Mouse (Mus musculus) neural tube, embryonic 15.5 days (tissue): ENCODE measurements at regions not wholly inside any gene's neighbourhood (a gene's known extent, or its start where the extent isn't known, plus 50 kb on each side); places are given as distances from the start of the nearest gene placed in this dataset.
"Not testable (repeated sequence)": the region's sequence is repeated elsewhere in the genome, so short reads cannot be mapped to it uniquely, and the experiment has no call there.

Source experiments
- ATAC-seq: fragments of 200-750 bp; cut with Nextera tagmentation; 2 replicates; pipeline ENCODE4 v1.8.0; 2017; ENCODE audit warnings: mild to moderate bottlenecking, moderate TSS enrichment, moderate library complexity; ENCODE audit not compliant: low FRiP score
- H3K27ac ChIP-seq: fragments of 300-500 bp; sonication (generic); replicated peaks from 2 replicates; pipeline ENCODE4 v1.5.1; 2015; ENCODE audit warnings: mild to moderate bottlenecking, inconsistent platforms
- H3K27me3 ChIP-seq: fragments of 300-500 bp; sonication (generic); replicated peaks from 2 replicates; pipeline ENCODE4 v1.6.1; 2015; ENCODE audit warnings: inconsistent platforms
- H3K36me3 ChIP-seq: fragments of 300-500 bp; sonication (generic); 2 replicates; pipeline ENCODE4 v1.6.1; 2015; ENCODE audit warnings: inconsistent platforms
- H3K4me1 ChIP-seq: fragments of 300-500 bp; sonication (generic); 2 replicates; pipeline ENCODE4 v1.6.1; 2015; ENCODE audit warnings: inconsistent platforms
- H3K4me2 ChIP-seq: fragments of 300-500 bp; sonication (generic); 2 replicates; pipeline ENCODE4 v1.6.1; 2015; ENCODE audit warnings: inconsistent platforms, mild to moderate bottlenecking, moderate library complexity
- H3K4me3 ChIP-seq: fragments of 300-500 bp; sonication (generic); replicated peaks from 2 replicates; pipeline ENCODE4 v1.5.1; 2015; ENCODE audit warnings: mild to moderate bottlenecking, inconsistent platforms
- H3K9ac ChIP-seq: fragments of 300-500 bp; sonication (generic); replicated peaks from 2 replicates; pipeline ENCODE4 v1.6.1; 2015; ENCODE audit warnings: mild to moderate bottlenecking, inconsistent platforms
- H3K9me3 ChIP-seq: fragments of 300-500 bp; sonication (generic); replicated peaks from 2 replicates; pipeline ENCODE4 v1.6.1; 2016; ENCODE audit warnings: inconsistent platforms
- WGBS: fragments of 180-500 bp; shearing (Covaris S2); methylation state at CpG from one replicate; pipeline ENCODE4 v1.1.7; 2015; ENCODE audit warnings: mixed read lengths; 5-methylcytosine and 5-hydroxymethylcytosine counted together

- 93% methylated on average over 7 of the region's 7 CpGs for WGBS
- Histone ChIP-seq H3K4me1 (no peaks in the 10 kb centered on the region), H3K9ac (no peak overlapping the region), H3K9me3 (no peaks in the 10 kb centered on the region), H3K4me2 (no peak overlapping the region), H3K36me3 (no peaks in the 10 kb centered on the region), H3K27ac (no peak overlapping the region), H3K27me3 (no peaks in the 10 kb centered on the region), H3K4me3 (no peak overlapping the region)
- no peak for ATAC-seq
Observed at GRCm38 (mm10) chr12:113241373-113242193, 55.9 kb downstream of the Tmem121 start.

- Histone ChIP-seq H3K4me1 (no peaks in the 10 kb centered on the region), H3K36me3 (no peaks in the 10 kb centered on the region), H3K4me3 (no peak overlapping the region), H3K27ac (no peak overlapping the region), H3K9me3 (no peaks in the 10 kb centered on the region), H3K4me2 (no peak overlapping the region), H3K27me3 (no peaks in the 10 kb centered on the region), H3K9ac (no peak overlapping the region)
- 92% methylated on average over 3 of the region's 3 CpGs for WGBS
- ATAC-seq: no peak
Observed at GRCm38 (mm10) chr12:113242194-113242510, 56.4 kb downstream of the Tmem121 start.

DNA sequence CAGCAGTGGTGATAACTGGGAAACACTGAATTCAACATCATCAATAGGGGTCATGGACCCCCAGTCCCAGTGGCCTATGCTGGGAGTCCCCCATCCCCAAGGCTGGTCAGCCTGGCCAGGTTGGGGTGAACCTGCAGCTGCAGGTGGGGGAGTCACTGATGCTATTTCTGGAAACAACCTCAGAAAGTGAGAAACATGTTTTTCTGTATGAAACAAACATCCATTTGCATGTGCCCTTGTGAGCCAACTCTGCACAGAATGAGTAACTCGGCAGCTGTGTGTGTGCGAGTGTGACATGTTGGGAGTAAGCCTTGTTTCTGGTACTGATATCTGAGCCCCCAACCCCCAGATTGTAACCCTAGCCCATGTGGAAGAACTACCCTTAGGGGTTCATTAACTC, 59.0 kb downstream of the Tmem121 start:
- Histone ChIP-seq H3K9ac (no peak overlapping the region), H3K27ac (no peak overlapping the region), H3K27me3 (no peaks in the 10 kb centered on the region), H3K4me3 (no peak overlapping the region), H3K9me3 (no peaks in the 10 kb centered on the region), H3K36me3 (no peaks in the 10 kb centered on the region), H3K4me1 (no peaks in the 10 kb centered on the region), H3K4me2 (no peak overlapping the region)
- 93% methylated on average over 2 of the region's 2 CpGs for WGBS
- no peak for ATAC-seq

- not testable (repeated sequence) for ATAC-seq, H3K27ac ChIP-seq, H3K4me3 ChIP-seq, H3K4me1 ChIP-seq, H3K4me2 ChIP-seq, H3K27me3 ChIP-seq, H3K36me3 ChIP-seq, H3K9ac ChIP-seq, H3K9me3 ChIP-seq
- 75% methylated on average over 2 of the region's 2 CpGs for WGBS
Observed at GRCm38 (mm10) chr12:113253446-113254424, 68.0 kb downstream of the Tmem121 start.

DNA sequence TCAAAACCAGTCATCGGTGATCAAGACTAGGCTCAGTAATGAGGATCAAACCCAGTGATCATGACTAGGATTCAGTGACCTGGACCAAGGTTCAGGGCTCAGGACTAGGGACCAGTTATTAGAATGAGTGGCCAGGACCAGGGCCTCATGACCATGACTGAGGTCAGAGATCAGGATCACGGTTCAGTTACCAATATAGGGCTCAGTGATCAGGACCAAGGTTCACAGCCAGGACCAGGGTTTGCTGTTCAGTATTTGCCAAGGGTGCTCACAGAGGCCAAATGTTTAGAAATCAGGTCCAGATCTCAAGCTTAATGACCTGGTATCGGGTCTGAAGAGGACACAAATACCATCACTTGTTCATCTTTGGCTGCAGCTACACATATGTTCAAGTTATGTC, 69.6 kb downstream of the Tmem121 start:
- no peak for ATAC-seq
- Histone ChIP-seq H3K9me3 (no peaks in the 10 kb centered on the region), H3K36me3 (no peaks in the 10 kb centered on the region), H3K9ac (no peak overlapping the region), H3K27me3 (no peaks in the 10 kb centered on the region), H3K4me2 (no peak overlapping the region), H3K27ac (no peak overlapping the region), H3K4me1 (no peaks in the 10 kb centered on the region), H3K4me3 (no peak overlapping the region)
- 87% methylated on average over 3 of the region's 3 CpGs for WGBS

DNA sequence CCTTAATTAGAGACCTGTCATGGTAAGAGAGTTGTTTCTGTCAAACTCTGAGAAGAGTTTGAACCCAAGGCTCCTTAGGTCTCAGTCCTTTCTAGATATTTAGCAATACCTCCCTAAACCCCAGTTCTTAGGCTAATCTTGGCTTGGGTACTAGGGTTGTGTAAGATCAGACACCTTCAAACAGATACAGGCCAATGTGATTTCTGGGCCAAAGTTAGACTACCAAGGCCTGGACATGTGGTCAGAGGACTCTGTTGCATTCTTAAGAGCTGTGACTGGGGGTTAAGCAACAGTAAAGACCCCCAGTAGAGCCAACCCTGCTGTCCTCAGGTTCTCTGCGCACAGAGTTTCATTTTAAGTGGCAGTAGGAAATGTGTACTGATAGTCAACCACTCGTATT, 70.9 kb downstream of the Tmem121 start:
- ATAC-seq: no peak
- no peak overlapping the region for H3K9ac ChIP-seq
- H3K4me3 ChIP-seq: no peak overlapping the region
- H3K27ac ChIP-seq: no peak overlapping the region
- no peaks in the 10 kb centered on the region for H3K27me3 ChIP-seq
- H3K4me2 ChIP-seq: no peak overlapping the region
- H3K36me3 ChIP-seq: no peaks in the 10 kb centered on the region
- 76% methylated on average over 2 of the region's 2 CpGs for WGBS
- H3K9me3 ChIP-seq: no peaks in the 10 kb centered on the region
- H3K4me1 ChIP-seq: no peaks in the 10 kb centered on the region

DNA sequence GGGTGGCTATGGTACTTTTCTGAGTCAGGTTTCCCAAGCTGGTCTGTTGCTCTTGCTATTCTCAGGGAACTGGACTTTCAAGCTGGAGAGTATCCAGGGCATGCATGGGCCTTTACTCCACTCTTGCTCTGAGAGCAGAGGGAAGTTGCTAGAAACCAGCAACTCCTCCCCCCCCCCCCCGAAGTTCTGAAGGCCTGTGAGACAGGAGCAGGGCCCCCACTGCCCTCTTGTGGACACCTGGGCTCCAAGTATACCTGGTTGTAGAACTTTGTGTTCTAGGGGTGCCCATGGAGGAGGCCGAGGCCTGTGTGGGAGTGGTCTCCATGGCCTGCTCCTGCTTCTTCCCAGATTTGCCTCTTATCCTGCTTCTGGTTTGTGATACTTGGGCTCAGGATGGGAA, 71.5 kb downstream of the Tmem121 start:
- Histone ChIP-seq H3K27me3 (no peaks in the 10 kb centered on the region), H3K27ac (no peak overlapping the region), H3K36me3 (no peaks in the 10 kb centered on the region), H3K4me2 (no peak overlapping the region), H3K4me3 (no peak overlapping the region), H3K4me1 (no peaks in the 10 kb centered on the region), H3K9ac (no peak overlapping the region), H3K9me3 (no peaks in the 10 kb centered on the region)
- 69% methylated on average over 2 of the region's 2 CpGs for WGBS
- no peak for ATAC-seq

GRCm38 (mm10) chr12:113259476-113259875, 73.7 kb downstream of the Tmem121 start:
- no peak overlapping the region for H3K4me3 ChIP-seq

GRCm38 (mm10) chr12:113260304-113260703, 74.6 kb downstream of the Tmem121 start:
- Histone ChIP-seq H3K27me3 (no peaks in the 10 kb centered on the region), H3K9me3 (no peaks in the 10 kb centered on the region), H3K4me1 (no peaks in the 10 kb centered on the region), H3K4me3 (no peak overlapping the region), H3K27ac (no peak overlapping the region), H3K9ac (no peak overlapping the region), H3K36me3 (no peaks in the 10 kb centered on the region), H3K4me2 (no peak overlapping the region)
- no peak for ATAC-seq
- 91% methylated on average over 6 of the region's 6 CpGs for WGBS

More at GRCm38 (mm10) chr12:113259476-113259875, 73.7 kb downstream of the Tmem121 start:
- Histone ChIP-seq H3K9ac (no peak overlapping the region), H3K9me3 (no peaks in the 10 kb centered on the region), H3K4me1 (no peaks in the 10 kb centered on the region), H3K27ac (no peak overlapping the region), H3K36me3 (no peaks in the 10 kb centered on the region), H3K27me3 (no peaks in the 10 kb centered on the region), H3K4me2 (no peak overlapping the region)
- WGBS: 90% methylated on average over 3 of the region's 3 CpGs
- no peak for ATAC-seq

DNA sequence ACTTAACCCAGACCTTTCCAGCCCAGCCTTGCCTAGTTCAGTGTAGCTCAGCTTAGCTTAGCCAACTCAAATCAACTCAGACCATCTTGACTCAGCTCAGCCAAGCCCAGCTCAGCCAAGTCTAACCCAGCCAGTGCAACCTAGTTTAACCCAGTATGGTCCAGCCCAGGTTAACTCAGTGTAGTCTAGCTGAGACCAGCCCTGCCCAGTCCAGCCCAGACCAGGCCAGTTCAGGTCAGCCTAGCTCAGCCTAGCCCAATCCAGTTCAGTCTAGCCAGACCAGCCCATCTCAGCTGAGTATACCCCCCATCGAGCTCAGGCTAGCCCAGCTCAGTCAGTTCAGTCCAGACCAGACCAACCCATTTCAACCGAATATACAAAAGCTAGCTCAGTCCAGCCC, 90.2 kb downstream of the Tmem121 start:
- WGBS: 79% methylated on average over 2 of the region's 2 CpGs
- Histone ChIP-seq H3K9me3 (no peaks in the 10 kb centered on the region), H3K4me3 (no peak overlapping the region), H3K27me3 (no peaks in the 10 kb centered on the region), H3K9ac (no peak overlapping the region), H3K4me1 (no peaks in the 10 kb centered on the region), H3K4me2 (no peak overlapping the region), H3K36me3 (no peaks in the 10 kb centered on the region), H3K27ac (no peak overlapping the region)
- ATAC-seq: no peak

DNA sequence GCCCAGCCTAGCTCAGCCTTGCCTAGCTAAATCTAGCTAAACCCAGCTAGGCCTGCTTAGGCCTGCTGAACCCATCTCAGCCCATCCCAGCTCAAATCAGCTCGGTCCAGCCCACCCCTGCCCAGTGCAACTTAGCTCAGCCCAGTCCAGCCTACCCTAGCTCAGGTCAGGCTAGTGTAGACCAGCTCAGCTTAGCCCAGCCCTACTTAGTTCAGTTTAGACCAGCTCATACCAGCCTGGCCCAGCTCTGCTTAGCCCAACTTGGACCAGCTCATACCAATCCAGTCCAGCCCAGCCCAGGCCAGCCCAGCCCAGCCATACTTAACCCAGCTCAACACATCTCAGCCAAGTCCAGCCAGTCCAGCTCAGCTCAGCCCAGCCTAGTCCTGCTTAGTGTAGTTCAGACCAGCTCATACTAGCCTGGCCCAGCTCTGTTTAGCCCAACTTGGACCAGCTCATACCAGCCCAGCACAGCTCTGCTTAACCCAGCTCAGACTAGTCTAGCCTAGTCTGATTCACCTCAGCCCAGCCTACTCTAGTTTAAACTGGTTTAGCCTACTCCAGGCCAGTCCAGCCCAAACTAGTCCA, 90.7 kb downstream of the Tmem121 start:
- no peak overlapping the region for H3K9ac ChIP-seq
- H3K27me3 ChIP-seq: no peaks in the 10 kb centered on the region
- no peak overlapping the region for H3K4me2 ChIP-seq
- ATAC-seq: peak; percentile 35; the same call in 1 of the 2 replicates
- no peaks in the 10 kb centered on the region for H3K9me3 ChIP-seq
- H3K4me3 ChIP-seq: no peak overlapping the region
- 84% methylated on average over 1 of the region's 1 CpGs for WGBS
- no peak overlapping the region for H3K27ac ChIP-seq
- no peaks in the 10 kb centered on the region for H3K36me3 ChIP-seq
- no peaks in the 10 kb centered on the region for H3K4me1 ChIP-seq
